Mouse (Mus musculus) embryonic fibroblast, embryonic 13.5 days (primary cell): ENCODE measurements around the gene Vmn1r29.

Source experiments
- CTCF ChIP-seq: IDR thresholded peaks from 2 replicates; pipeline ENCODE4 v1.5.1; 2011; ENCODE audit warnings: mild to moderate bottlenecking, control low read depth, low read length, moderate library complexity, borderline replicate concordance; ENCODE audit not compliant: insufficient read depth
- POLR2A ChIP-seq: IDR thresholded peaks from 2 replicates; pipeline ENCODE4 v1.6.1; 2011; ENCODE audit warnings: low read depth, mild to moderate bottlenecking, control low read depth, low read length, moderate library complexity

DNA sequence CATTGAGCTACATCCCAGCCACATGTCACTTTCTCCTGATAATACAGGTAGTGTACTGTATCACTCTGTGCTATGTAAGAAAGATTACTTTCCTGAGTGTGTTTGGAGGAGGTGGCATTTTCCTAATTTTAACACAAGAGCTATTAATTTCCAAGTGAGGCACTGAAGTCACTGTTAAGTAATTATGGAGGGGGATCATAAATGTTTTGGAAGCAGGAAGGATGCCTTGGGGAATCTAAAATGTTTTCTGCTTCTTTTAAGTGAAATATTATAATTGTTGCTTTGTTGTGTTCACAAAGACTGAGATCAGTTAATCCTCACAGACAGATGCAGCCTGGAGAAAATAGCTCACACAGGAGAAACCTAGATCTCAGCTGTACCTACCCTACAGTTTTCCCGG, 39.6 kb upstream of the Vmn1r29 start, which contains the start of gene Vmn1r28:
- TF ChIP-seq POLR2A, result no peak
- TF ChIP-seq CTCF, result no peak
